Mouse (Mus musculus) heart, embryonic 14.5 days (tissue): ENCODE data around the gene Maml3. TPM values are rescaled to one million over a fixed set of nuclear protein-coding genes. Genes with fewer than 3 reads are reported as not detected.

Experiments
- ATAC-seq: fragments of 200-750 bp; cut with Nextera tagmentation; 2 replicates; pipeline ENCODE4 v1.8.0; 2017; ENCODE audit warnings: low read depth, moderate TSS enrichment; ENCODE audit not compliant: insufficient number of reproducible peaks, insufficient read depth, low FRiP score
- H3K27ac ChIP-seq, 2 experiments: fragments of 200-500 bp in 1 of 2; fragments of 300-500 bp in 1 of 2; sonication (generic) in 1 of 2; replicated peaks in 1 of 2; 2 replicates each; pipeline ENCODE4 v1.5.1; 2012 to 2014; ENCODE audit warnings: low read depth in 2 of 2, low read length in 2 of 2, control low read depth in 1 of 2, mild to moderate bottlenecking in 1 of 2, mixed read lengths in 1 of 2; ENCODE audit not compliant: control insufficient read depth in 1 of 2, insufficient read depth in 1 of 2
- H3K27me3 ChIP-seq: fragments of 300-500 bp; sonication (generic); 2 replicates; pipeline ENCODE4 v1.6.1; 2014; ENCODE audit warnings: mild to moderate bottlenecking, low read length, control low read depth; ENCODE audit not compliant: control insufficient read depth, insufficient read depth
- H3K36me3 ChIP-seq: fragments of 300-500 bp; sonication (generic); 2 replicates; pipeline ENCODE4 v1.6.1; 2014; ENCODE audit warnings: mild to moderate bottlenecking, control low read depth, low read length, mixed read lengths; ENCODE audit not compliant: control insufficient read depth, insufficient read depth
- H3K4me1 ChIP-seq, 2 experiments: fragments of 200-500 bp in 1 of 2; fragments of 300-500 bp in 1 of 2; sonication (generic) in 1 of 2; 2 replicates each; pipeline ENCODE4 v1.6.1; 2012 to 2014; ENCODE audit warnings: low read length in 2 of 2, control low read depth in 1 of 2, mixed read lengths in 1 of 2; ENCODE audit not compliant: control insufficient read depth in 2 of 2, insufficient read depth in 2 of 2
- H3K4me2 ChIP-seq: fragments of 300-500 bp; sonication (generic); 2 replicates; pipeline ENCODE4 v1.6.1; 2014; ENCODE audit warnings: mild to moderate bottlenecking, low read length
- H3K4me3 ChIP-seq, 2 experiments: fragments of 200-500 bp in 1 of 2; fragments of 300-500 bp in 1 of 2; sonication (generic) in 1 of 2; 2 replicates each; pipeline ENCODE4 v1.5.1; 2012 to 2014; ENCODE audit warnings: low read length in 2 of 2, mild to moderate bottlenecking in 2 of 2, control low read depth in 1 of 2, low read depth in 1 of 2, moderate library complexity in 1 of 2; ENCODE audit not compliant: control insufficient read depth in 1 of 2, insufficient read depth in 1 of 2
- H3K9ac ChIP-seq: fragments of 300-500 bp; sonication (generic); 2 replicates; pipeline ENCODE4 v1.6.1; 2014; ENCODE audit warnings: mild to moderate bottlenecking, low read length
- H3K9me3 ChIP-seq: fragments of 300-500 bp; sonication (generic); 2 replicates; pipeline ENCODE4 v1.6.1; 2016; ENCODE audit warnings: low read length, control low read depth; ENCODE audit not compliant: control insufficient read depth
- WGBS: fragments of 180-500 bp; shearing (Covaris S2); extraction: QIAGEN DNeasy Blood & Tissue Kit; methylation state at CpG from one replicate; pipeline ENCODE4 v1.1.7; 2014; 5-methylcytosine and 5-hydroxymethylcytosine counted together
- polyA plus RNA-seq: library from polyadenylated mRNA; unstranded; fragments of >200 nt; fragmentation: Nextera tagmentation; extraction: Ambion mirVana; gene quantifications from 2 replicates; pipeline ENCODE4 v1.2.1, GENCODE M21; 2014

The Maml3 gene
- polyA plus RNA-seq, 1 experiment from 2014 or later = 2.9 TPM

DNA sequence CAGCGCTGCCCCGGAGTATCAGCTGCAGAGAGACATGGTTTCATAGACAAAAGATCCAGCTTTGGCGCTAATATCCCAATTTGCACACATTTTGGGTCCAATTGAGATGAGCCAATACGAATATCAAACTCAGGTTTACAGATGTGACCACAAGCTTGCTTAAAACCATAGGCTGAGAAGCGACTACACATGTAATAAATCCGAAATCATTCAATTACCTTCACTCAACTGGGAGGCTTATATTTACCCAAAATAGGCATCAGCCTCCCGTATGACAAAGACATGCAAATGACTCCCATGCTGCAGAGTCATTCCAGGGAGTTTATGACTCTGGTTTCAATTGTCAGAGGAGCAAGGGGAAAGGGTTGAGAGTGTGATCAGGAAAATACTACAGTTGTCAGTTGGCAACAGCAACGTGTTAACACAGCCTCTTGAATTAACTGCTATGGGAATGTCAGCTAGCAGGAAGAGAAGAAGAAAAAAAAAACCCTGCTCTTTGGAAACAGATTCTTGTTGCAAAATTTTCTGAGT, 224.3 kb downstream of the Maml3 start:
- H3K9me3 ChIP-seq = no peaks in the 10 kb centered on the region
- no peak overlapping the region for H3K4me2 ChIP-seq
- H3K27ac ChIP-seq = no peak overlapping the region
- H3K36me3 ChIP-seq = no peaks in the 10 kb centered on the region
- no peak overlapping the region for H3K9ac ChIP-seq
- peaks cover 13 to 24% of the 10 kb centered on the region in 2 experiments for H3K4me1 ChIP-seq
- no peak for ATAC-seq
- no peaks in the 10 kb centered on the region; the same call in 1 of the 2 replicates for H3K27me3 ChIP-seq
- WGBS = 69% methylated on average over 8 of the region's 8 CpGs
- no peak overlapping the region for H3K4me3 ChIP-seq

DNA sequence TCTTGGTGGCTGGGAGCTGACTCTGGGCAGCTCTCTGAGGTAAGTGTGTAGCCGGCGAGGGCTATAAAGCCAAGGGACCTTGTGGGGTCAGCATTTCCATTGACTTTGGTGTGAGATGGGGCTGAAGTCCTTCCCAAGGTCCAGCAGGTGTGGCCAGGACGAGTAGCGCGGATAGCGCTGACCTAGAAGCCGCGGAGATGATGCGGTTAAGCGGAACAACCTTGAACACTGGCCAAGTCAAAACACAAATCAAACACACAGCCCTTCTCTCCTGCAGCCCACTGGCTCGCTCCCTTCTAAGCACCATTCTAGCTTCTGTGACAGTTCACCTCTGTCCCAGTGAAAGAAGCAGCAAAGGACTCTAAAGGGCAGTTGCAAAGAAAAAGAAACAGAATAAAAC, 225.7 kb downstream of the Maml3 start:
- H3K9me3 ChIP-seq = no peaks in the 10 kb centered on the region
- peaks cover 13 to 29% of the 10 kb centered on the region in 2 experiments for H3K4me1 ChIP-seq
- no peak for ATAC-seq
- no peak overlapping the region for H3K27ac ChIP-seq
- WGBS = 85% methylated on average over 11 of the region's 11 CpGs
- H3K4me3 ChIP-seq = no peak overlapping the region
- H3K36me3 ChIP-seq = no peaks in the 10 kb centered on the region
- H3K4me2 ChIP-seq = no peak overlapping the region
- no peaks in the 10 kb centered on the region; the same call in 1 of the 2 replicates for H3K27me3 ChIP-seq
- no peak overlapping the region for H3K9ac ChIP-seq

DNA sequence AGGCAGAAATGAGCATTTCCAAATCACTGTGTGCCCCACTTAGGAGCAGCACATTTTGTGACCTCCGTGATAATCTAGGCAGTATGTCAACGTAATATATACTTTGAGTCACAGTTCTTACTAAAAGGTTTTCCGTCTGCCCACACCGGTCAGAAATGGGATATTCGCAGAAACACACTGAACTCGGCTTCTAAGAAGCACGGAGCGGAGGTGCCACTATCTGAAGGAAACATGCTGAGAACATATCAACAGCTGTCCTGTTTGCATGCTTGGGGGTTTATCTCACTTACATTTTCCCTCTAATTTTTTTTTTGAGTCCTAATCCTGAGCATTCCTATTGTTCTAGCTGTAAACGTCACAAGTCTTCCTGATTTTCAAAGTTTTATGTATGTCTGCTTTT, 226.3 kb downstream of the Maml3 start:
- ATAC-seq = no peak
- no peak overlapping the region for H3K4me3 ChIP-seq
- H3K9me3 ChIP-seq = no peaks in the 10 kb centered on the region
- no peak overlapping the region for H3K27ac ChIP-seq
- no peaks in the 10 kb centered on the region for H3K27me3 ChIP-seq
- no peak overlapping the region for H3K4me2 ChIP-seq
- peaks cover 15 to 32% of the 10 kb centered on the region in 2 experiments for H3K4me1 ChIP-seq
- no peaks in the 10 kb centered on the region for H3K36me3 ChIP-seq
- WGBS = 62% methylated on average over 9 of the region's 9 CpGs
- no peak overlapping the region for H3K9ac ChIP-seq

DNA sequence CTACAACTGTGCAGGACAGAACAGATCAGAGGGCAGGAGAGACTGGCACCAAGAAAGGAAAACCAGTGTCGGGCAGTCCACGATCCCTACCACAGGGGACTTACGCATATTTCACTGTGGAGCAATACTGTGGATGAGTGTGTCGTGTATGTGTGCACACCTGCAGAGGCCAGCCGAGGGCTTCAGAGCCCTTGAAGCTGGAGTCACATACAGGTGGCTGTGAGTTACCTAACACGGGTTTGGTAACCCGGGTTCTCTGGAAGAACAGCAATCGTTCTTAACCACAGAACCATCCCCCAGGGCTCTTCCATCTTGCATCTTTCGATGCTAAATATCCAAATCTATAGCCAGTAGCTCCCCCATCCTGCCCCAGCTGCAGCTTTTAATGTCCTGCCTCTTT, 228.1 kb downstream of the Maml3 start:
- ATAC-seq = no peak
- 92% methylated on average over 9 of the region's 9 CpGs for WGBS
- Histone ChIP-seq H3K4me2 (no peak overlapping the region), H3K4me1 (peaks cover 6 to 23% of the 10 kb centered on the region in 2 experiments), H3K9me3 (no peaks in the 10 kb centered on the region), H3K4me3 (no peak overlapping the region), H3K27ac (no peak overlapping the region), H3K27me3 (no peaks in the 10 kb centered on the region), H3K36me3 (no peaks in the 10 kb centered on the region), H3K9ac (no peak overlapping the region)

DNA sequence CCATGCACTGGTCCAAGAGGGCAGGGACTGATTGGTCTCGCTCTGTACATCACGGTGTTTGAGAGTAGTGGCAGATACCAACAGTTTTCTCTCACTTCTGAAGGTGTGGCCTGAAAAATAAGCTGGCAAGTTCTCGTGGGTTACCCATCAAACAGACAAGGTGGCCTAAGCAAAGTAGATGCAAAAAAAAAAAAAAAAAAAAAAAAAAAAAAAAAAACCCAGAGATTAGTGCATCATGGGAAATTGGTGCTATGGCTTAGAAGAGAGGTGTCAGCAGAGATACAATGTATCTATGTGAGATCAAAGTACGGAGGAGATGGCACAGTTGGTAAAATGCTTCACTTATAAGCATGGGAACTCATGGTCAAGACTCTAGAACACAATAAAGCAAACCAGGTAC, 229.2 kb downstream of the Maml3 start:
- no peaks in the 10 kb centered on the region for H3K9me3 ChIP-seq
- no peak overlapping the region for H3K4me2 ChIP-seq
- no peak for ATAC-seq
- WGBS = 91% methylated on average over 4 of the region's 4 CpGs
- no peaks in the 10 kb centered on the region for H3K36me3 ChIP-seq
- H3K27me3 ChIP-seq = no peaks in the 10 kb centered on the region
- no peak overlapping the region for H3K9ac ChIP-seq
- peaks cover 6 to 14% of the 10 kb centered on the region in 2 experiments for H3K4me1 ChIP-seq
- H3K4me3 ChIP-seq = no peak overlapping the region
- no peak overlapping the region for H3K27ac ChIP-seq

DNA sequence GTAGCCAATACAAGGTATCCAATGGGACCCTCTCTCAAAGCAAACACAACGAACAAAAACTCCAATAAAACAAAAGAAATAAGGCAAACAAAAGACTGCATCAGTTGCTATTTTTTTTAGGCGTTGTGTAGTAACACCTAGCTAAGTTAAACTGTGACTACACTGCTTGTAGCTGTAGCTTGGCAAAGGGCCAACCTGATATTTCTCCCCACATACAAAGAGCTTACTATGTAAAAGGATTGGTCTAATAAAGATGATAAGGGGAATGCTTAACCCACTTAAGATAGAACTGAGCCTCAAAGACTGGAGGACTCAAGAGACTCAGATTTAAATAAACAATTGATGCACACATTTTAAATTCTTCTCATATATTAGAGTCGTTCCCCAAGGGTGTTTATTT, 230.6 kb downstream of the Maml3 start:
- no peak for ATAC-seq
- Histone ChIP-seq H3K27ac (no peak overlapping the region), H3K36me3 (no peaks in the 10 kb centered on the region), H3K4me2 (no peak overlapping the region), H3K4me3 (no peak overlapping the region), H3K27me3 (no peaks in the 10 kb centered on the region), H3K4me1 (peaks cover 5 to 11% of the 10 kb centered on the region in 2 experiments), H3K9ac (no peak overlapping the region), H3K9me3 (no peaks in the 10 kb centered on the region)
- WGBS = 42% methylated on average over 3 of the region's 3 CpGs

DNA sequence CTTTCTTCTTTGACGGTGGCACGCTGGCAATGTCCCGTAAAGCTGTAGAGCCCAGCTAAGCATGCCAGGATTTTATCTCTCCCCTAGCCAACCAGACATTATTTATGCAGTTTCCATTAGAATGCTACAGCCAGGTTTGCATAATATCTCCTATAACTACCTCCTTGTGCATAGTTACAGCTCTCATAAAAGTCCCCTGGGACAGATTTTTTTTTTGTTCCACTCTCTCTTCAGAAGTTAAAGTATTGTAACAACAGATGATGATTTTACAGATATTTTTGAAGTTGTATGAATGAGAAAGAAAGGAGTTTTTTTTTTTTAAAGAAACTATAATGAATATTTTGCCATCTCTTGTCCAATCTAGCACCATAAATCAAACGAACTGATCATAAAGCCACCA, 232.1 kb downstream of the Maml3 start:
- no peaks in the 10 kb centered on the region for H3K27me3 ChIP-seq
- no peak overlapping the region for H3K4me3 ChIP-seq
- H3K4me2 ChIP-seq = no peak overlapping the region
- H3K9me3 ChIP-seq = no peaks in the 10 kb centered on the region
- peaks cover 7 to 23% of the 10 kb centered on the region in 2 experiments for H3K4me1 ChIP-seq
- 85% methylated on average over 4 of the region's 4 CpGs for WGBS
- H3K9ac ChIP-seq = no peak overlapping the region
- no peak for ATAC-seq
- H3K27ac ChIP-seq = no peak overlapping the region
- H3K36me3 ChIP-seq = no peaks in the 10 kb centered on the region

DNA sequence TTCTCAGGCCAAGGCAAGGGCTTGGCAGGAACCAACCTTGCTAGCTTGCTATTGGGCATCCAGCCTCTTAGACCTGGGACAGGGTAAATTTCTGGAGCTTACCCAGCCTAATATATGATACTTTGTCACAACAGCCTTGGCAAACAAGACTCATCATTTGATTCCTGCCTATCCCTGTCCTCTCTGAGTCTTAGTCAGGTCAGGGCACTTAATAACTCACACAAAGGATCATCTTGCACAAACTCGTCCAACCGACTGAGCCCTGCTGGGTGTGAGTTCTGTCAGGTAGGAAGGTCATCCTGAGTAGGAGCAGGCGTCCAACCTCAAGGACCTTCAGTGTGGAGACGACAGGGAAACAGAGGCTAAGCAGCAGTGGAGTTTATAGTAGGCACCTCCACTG, 233.5 kb downstream of the Maml3 start:
- Histone ChIP-seq H3K27me3 (no peaks in the 10 kb centered on the region), H3K36me3 (no peaks in the 10 kb centered on the region), H3K9ac (no peak overlapping the region), H3K9me3 (no peaks in the 10 kb centered on the region), H3K4me1 (peaks cover 7 to 23% of the 10 kb centered on the region in 2 experiments), H3K27ac (no peak overlapping the region), H3K4me2 (no peak overlapping the region), H3K4me3 (no peak overlapping the region)
- ATAC-seq = no peak
- 84% methylated on average over 4 of the region's 4 CpGs for WGBS
